Mouse (Mus musculus) heart, embryonic 10.5 days (tissue): ENCODE results near the gene Myo1g. TPM values are rescaled to one million over a fixed set of nuclear protein-coding genes. Genes with fewer than 3 reads are reported as not detected.

Experiments used
- DNase-seq: peaks from one replicate; pipeline ENCODE4 v3.0.0-alpha.2; 2017; ENCODE audit warnings: low spot score
- H3K27ac ChIP-seq: fragments of 300-500 bp; sonication (generic); 2 replicates; pipeline ENCODE4 v1.5.1; 2016; ENCODE audit warnings: mild to moderate bottlenecking
- H3K27me3 ChIP-seq: fragments of 300-500 bp; sonication (generic); 2 replicates; pipeline ENCODE4 v1.6.1; 2016; ENCODE audit warnings: mild to moderate bottlenecking; ENCODE audit not compliant: poor library complexity, insufficient read depth, severe bottlenecking
- H3K36me3 ChIP-seq: fragments of 300-500 bp; sonication (generic); 2 replicates; pipeline ENCODE4 v1.6.1; 2016; ENCODE audit warnings: mild to moderate bottlenecking, moderate library complexity
- H3K4me1 ChIP-seq: fragments of 300-500 bp; sonication (generic); 2 replicates; pipeline ENCODE4 v1.6.1; 2016; ENCODE audit warnings: mild to moderate bottlenecking
- H3K4me3 ChIP-seq: fragments of 300-500 bp; sonication (generic); 2 replicates; pipeline ENCODE4 v1.5.1; 2016; ENCODE audit warnings: mild to moderate bottlenecking, moderate library complexity
- H3K9me3 ChIP-seq: fragments of 300-500 bp; sonication (generic); 2 replicates; pipeline ENCODE4 v1.6.1; 2016; ENCODE audit warnings: mild to moderate bottlenecking, moderate library complexity
- WGBS: fragments of 180-500 bp; shearing (Covaris S2); methylation state at CpG from one replicate; pipeline ENCODE4 v1.1.7; 2016; 5-methylcytosine and 5-hydroxymethylcytosine counted together
- polyA plus RNA-seq: library from polyadenylated mRNA; unstranded; fragments of >200 nt; fragmentation: Nextera tagmentation; extraction: Ambion mirVana; gene quantifications from 2 replicates; pipeline ENCODE4 v1.2.1, GENCODE M21; 2016

Gene Myo1g
- polyA plus RNA-seq: 0.69 and 1.6 TPM in 2 replicates

DNA sequence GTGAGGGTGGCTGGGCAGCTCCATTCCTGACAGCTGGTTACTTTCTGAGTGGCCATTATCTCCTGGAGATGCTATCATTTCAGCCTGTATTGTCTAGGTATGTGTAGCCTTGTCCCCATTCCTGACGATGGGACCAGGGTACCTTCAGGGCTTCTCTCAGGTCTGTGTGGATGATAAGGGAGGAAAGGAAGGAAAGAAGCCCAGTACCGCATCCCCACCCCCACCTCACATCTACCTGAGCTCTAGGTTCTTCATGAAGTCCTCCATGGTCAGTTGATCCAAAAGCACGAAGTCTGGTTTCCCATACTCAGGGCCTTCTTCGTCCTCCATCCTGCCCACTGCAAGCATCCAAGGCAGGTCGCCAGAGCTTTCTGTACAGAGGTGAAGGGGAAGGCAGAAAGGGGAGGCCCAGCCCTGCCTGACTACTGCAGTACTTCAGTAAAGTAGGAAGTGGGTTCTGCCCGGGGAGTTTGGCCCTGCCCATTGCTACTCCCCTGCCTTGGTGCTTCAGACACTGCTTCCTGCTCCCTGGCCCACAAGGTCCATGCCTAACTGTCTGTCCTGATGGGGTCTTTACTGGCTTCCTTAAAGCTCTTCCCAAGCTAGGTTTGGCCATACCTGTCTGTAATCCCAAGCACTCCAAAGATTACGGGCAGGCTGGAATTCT is at the start of gene Myo1g:
Myo1g (minus strand) TSS at position 459 of the 667 bp plus-strand sequence.
- peaks cover 19% of the 10 kb centered on the region for H3K36me3 ChIP-seq
- H3K9me3 ChIP-seq: no peaks in the 10 kb centered on the region
- no peaks in the 10 kb centered on the region; the same call in 1 of the 2 replicates for H3K27me3 ChIP-seq
- H3K4me1 ChIP-seq: no peaks in the 10 kb centered on the region
- H3K4me3 ChIP-seq: no peak within 1 kb of the TSS
- 65% methylated on average over 7 of the region's 7 CpGs for WGBS
- H3K27ac ChIP-seq: no peak within 1 kb of the TSS
- no peak for DNase-seq

DNA sequence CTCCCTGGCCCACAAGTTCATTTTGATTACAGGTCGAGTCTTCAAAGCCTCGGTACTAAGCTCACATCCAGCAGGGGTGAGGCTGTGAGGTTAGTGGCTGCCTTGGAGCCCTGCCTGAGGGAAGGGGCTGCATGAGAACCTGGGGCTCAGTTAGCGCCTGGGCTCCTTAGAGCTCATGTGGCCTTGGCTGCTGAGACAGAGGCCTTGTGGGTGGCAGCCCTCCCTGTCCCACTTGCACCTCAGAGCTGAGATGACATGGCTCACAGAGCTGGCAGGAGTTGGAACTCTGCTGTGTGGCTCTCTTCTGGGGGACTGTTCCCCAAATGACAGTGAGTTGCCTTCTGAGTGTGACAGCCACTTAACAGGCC is 48.6 kb upstream of the Myo1g start:
- 47% methylated on average over 3 of the region's 3 CpGs for WGBS
- no peaks in the 10 kb centered on the region for H3K9me3 ChIP-seq
- peaks cover 34% of the 10 kb centered on the region for H3K4me1 ChIP-seq
- H3K27ac ChIP-seq: peak overlapping the region; percentile 19; the same call in 1 of the 2 replicates
- no peaks in the 10 kb centered on the region for H3K27me3 ChIP-seq
- H3K36me3 ChIP-seq: peaks cover 37% of the 10 kb centered on the region
- H3K4me3 ChIP-seq: no peak overlapping the region
- no peak for DNase-seq

- H3K4me3 ChIP-seq: no peak overlapping the region
- H3K27ac ChIP-seq: peak overlapping the region; percentile 19
- DNase-seq: no peak
- no peaks in the 10 kb centered on the region for H3K27me3 ChIP-seq
- peaks cover 37% of the 10 kb centered on the region for H3K4me1 ChIP-seq
- 61% methylated on average over 11 of the region's 11 CpGs for WGBS
- no peaks in the 10 kb centered on the region for H3K9me3 ChIP-seq
- peaks cover 41% of the 10 kb centered on the region for H3K36me3 ChIP-seq
These were observed 48.0 kb upstream of the Myo1g start for GRCm38 (mm10) chr11:6568584-6569409.

- Histone ChIP-seq H3K36me3 (peaks cover 41% of the 10 kb centered on the region), H3K4me1 (peaks cover 33% of the 10 kb centered on the region), H3K27ac (no peak overlapping the region), H3K27me3 (no peaks in the 10 kb centered on the region), H3K4me3 (0 out of 2 replicates have a peak overlapping the region, but pooled peaks have one; percentile 16), H3K9me3 (no peaks in the 10 kb centered on the region)
- 45% methylated on average over 8 of the region's 8 CpGs for whole genome bisulfite sequencing
- DNase-seq: no peak
These were observed 47.2 kb upstream of the Myo1g start for GRCm38 (mm10) chr11:6567951-6568350.

DNA sequence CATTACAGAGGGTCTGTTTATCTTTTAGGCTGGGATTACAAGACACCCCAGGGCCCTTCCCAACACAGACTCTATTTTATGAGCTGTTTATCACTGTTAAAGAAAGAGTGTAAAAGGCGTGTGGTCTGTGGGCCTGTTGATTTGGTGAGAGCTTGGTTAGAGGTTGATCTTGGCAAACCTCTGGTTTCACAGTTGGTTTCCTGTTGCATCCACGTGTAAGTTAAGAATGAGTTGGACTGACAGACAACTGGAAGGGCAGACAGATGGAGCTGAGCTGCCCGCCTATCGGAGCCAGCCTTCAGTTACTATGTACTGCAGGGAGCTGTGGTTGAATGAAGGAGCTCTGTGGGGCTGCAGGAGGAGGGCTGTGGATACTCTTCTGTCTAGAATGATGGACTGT is 45.7 kb upstream of the Myo1g start:
- Histone ChIP-seq H3K4me1 (peaks cover 31% of the 10 kb centered on the region), H3K27me3 (no peaks in the 10 kb centered on the region), H3K27ac (no peak overlapping the region), H3K4me3 (no peak overlapping the region), H3K9me3 (no peaks in the 10 kb centered on the region), H3K36me3 (peaks cover 32% of the 10 kb centered on the region)
- DNase-seq: no peak
- WGBS: 85% methylated on average over 4 of the region's 4 CpGs

DNA sequence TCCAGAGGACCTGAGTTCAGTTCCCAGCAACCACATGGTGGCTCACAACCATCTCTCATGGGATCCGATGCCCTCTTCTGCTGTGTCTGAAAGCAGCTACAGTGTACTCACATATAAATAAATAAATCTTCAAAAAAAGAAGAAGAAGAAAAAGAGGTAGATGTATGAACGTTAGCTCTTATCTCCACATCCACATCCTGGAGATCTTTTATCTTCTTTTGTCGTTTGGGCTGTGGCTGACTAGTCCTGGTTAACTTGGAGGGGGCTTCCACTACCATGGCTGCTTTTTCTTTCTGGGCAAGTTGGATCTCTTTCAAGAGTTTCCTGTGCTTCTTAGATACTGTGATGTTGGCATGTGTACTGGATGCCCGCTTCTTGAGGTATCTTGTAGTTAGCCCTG is 42.4 kb upstream of the Myo1g start:
- H3K27ac ChIP-seq: no peak overlapping the region
- H3K4me1 ChIP-seq: peaks cover 18% of the 10 kb centered on the region
- no peaks in the 10 kb centered on the region for H3K9me3 ChIP-seq
- H3K4me3 ChIP-seq: no peak overlapping the region
- 89% methylated on average over 4 of the region's 4 CpGs for WGBS
- peaks cover 19% of the 10 kb centered on the region; the same call in 1 of the 2 replicates for H3K36me3 ChIP-seq
- no peak for DNase-seq
- no peaks in the 10 kb centered on the region for H3K27me3 ChIP-seq

DNA sequence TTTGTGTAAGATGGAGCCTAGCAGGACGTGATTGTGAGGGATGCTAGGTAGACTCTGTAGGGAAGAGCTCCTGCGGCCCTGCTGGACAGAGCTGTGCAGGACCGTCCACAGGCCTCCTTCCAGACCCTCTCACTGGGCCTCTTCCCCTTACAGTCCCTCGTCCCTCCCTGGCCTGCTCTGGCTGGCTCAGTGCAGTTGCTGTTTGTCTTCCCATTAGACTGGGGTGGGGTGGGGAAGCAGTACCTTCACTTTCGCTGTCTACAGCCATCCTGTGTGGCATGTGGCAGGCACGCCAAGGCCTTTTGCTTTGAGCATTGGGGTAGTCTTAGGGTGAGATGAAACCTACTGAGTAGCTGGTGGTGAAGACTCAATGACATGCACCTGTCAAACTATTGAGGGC is 41.6 kb upstream of the Myo1g start:
- 78% methylated on average over 6 of the region's 6 CpGs for WGBS
- peaks cover 24% of the 10 kb centered on the region for H3K36me3 ChIP-seq

DNA sequence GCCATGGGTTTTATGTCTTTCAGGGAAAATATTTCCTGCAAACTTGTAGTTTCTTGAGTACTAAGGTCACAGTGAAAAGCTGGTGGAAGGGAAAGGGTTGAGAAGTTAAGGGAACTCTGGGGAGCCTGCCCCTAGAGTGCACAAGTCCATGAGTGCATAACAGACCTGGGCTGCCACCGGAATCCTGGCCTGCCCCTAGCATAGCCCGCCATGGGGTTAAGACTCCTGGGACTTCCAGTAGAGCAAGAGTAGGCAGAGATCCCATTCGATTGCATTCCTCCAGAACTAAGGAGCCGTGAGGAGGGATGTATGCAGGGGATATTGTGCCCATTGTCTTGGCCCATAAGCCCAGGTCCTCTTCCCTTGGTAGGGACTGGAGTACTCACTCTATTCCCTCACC is 40.7 kb upstream of the Myo1g start:
- Histone ChIP-seq H3K27ac (no peak overlapping the region), H3K4me1 (peaks cover 20% of the 10 kb centered on the region), H3K27me3 (no peaks in the 10 kb centered on the region), H3K36me3 (peaks cover 32% of the 10 kb centered on the region), H3K9me3 (no peaks in the 10 kb centered on the region), H3K4me3 (no peak overlapping the region)
- 93% methylated on average over 4 of the region's 4 CpGs for WGBS
- DNase-seq: no peak

More for the DNA sequence above, 41.6 kb upstream of the Myo1g start:
- Histone ChIP-seq H3K27me3 (no peaks in the 10 kb centered on the region), H3K9me3 (no peaks in the 10 kb centered on the region), H3K4me3 (no peak overlapping the region), H3K4me1 (peaks cover 18% of the 10 kb centered on the region), H3K27ac (no peak overlapping the region)
- no peak for DNase-seq

GRCm38 (mm10) chr11:6560655-6561360 is 40.0 kb upstream of the Myo1g start:
- Histone ChIP-seq H3K9me3 (no peaks in the 10 kb centered on the region), H3K36me3 (peaks cover 32% of the 10 kb centered on the region), H3K27ac (no peak overlapping the region), H3K4me1 (peaks cover 20% of the 10 kb centered on the region), H3K27me3 (no peaks in the 10 kb centered on the region), H3K4me3 (no peak overlapping the region)
- 90% methylated on average over 13 of the region's 13 CpGs for WGBS
- no peak for DNase-seq

DNA sequence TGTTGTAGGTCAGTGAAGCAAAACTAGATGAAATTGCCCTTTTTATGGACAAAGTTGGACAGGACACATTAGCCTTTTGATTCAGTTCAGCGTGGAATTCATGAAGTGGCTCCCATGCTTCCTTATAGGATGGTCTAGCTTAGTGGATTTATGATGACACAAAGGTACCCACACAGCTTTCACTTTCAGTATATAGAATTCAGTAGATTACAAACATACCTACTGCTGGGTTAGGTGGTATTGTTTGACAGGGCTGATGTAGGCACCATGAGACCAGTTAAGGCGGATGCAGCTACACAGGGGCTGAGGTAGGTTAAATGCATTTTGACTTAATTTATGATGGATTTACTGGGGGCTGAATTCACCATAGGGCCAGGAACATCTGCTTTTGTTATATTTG is 39.2 kb upstream of the Myo1g start:
- no peak for DNase-seq
- Histone ChIP-seq H3K27ac (no peak overlapping the region), H3K4me3 (no peak overlapping the region), H3K9me3 (no peaks in the 10 kb centered on the region), H3K27me3 (no peaks in the 10 kb centered on the region), H3K36me3 (peaks cover 28% of the 10 kb centered on the region), H3K4me1 (peaks cover 20% of the 10 kb centered on the region)
- WGBS: 89% methylated on average over 2 of the region's 2 CpGs

GRCm38 (mm10) chr11:6558234-6558633 is 37.5 kb upstream of the Myo1g start:
- 74% methylated on average over 3 of the region's 3 CpGs for WGBS
- no peak for DNase-seq
- peaks cover 21% of the 10 kb centered on the region for H3K36me3 ChIP-seq
- H3K4me3 ChIP-seq: no peak overlapping the region
- H3K27me3 ChIP-seq: no peaks in the 10 kb centered on the region
- peaks cover 12% of the 10 kb centered on the region for H3K4me1 ChIP-seq
- H3K9me3 ChIP-seq: no peaks in the 10 kb centered on the region
- H3K27ac ChIP-seq: no peak overlapping the region

- H3K4me1 ChIP-seq: peaks cover 8% of the 10 kb centered on the region; the same call in 1 of the 2 replicates
- H3K4me3 ChIP-seq: no peak overlapping the region
- H3K27ac ChIP-seq: no peak overlapping the region
- DNase-seq: no peak
- 88% methylated on average over 3 of the region's 3 CpGs for WGBS
- no peaks in the 10 kb centered on the region for H3K27me3 ChIP-seq
- H3K9me3 ChIP-seq: no peaks in the 10 kb centered on the region
- peaks cover 23% of the 10 kb centered on the region for H3K36me3 ChIP-seq
These were observed 29.4 kb upstream of the Myo1g start for GRCm38 (mm10) chr11:6550201-6550600.

DNA sequence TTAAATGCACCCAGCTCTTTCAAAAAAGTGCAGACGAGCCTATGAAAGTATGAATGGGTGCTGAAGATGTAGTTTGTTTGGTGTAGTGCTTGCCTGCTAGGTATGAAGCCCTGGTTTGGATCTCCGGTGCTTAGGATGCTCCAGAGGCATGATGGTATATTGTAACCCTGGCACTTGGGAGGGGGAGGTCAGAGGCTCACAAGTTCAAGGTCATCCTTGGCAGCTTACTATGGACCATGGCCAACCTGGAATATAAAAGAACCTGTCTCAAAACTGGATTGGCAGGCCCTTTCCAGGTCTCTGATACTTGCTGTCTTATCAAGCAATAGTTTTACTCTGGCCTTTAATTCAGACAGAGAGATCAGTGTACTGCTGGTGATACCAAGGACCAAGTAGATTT is 29.0 kb upstream of the Myo1g start:
- Histone ChIP-seq H3K4me1 (peaks cover 8% of the 10 kb centered on the region; the same call in 1 of the 2 replicates), H3K36me3 (peaks cover 23% of the 10 kb centered on the region), H3K4me3 (no peak overlapping the region), H3K27me3 (no peaks in the 10 kb centered on the region), H3K9me3 (no peaks in the 10 kb centered on the region), H3K27ac (no peak overlapping the region)
- DNase-seq: no peak
- 94% methylated on average over 2 of the region's 2 CpGs for WGBS
